Mouse (Mus musculus): ENCODE results near the gene Lrp1.
A peak's percentile ranks its signal among the peaks of the same experiment; 100 is the strongest.

The Lrp1 gene

DNA sequence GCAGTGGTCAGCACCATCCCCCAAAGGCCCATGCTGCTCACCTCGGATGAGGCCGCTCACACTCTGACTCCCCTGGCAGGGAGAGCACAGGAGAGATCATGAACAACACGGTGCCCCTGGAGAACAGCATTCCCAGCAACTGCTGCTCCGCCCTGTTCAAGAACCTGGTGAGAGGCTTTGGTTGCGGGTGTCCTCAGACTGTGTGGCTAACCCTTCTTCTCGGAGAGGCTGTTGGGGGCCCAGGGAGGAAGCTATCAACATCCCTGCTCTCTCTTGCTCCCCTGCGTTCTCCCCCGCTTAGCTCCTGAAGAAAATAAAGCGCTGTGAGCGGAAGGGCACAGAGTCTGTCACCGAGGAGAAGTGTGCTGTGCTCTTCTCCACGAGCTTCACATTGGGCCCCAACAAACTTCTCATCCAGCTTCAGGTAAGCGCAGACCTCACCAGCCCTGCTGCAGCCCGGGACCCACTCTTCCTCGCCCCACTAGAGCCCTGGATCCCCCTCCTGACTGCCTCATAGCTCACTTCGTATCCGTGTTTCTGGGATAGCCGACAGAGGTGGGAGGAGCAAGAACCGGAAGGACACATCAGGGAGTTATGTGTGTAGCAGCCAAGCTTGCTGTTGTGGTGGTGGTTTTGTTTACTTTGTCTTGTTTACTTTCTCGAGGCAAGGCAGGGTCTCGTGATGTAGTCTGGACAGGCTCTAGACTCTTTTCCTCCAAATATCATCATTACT, 32.1 kb upstream of the Lrp1 start:
- DNase-seq (ENCODE audit: low spot score in 2 of 2): no peak

DNA sequence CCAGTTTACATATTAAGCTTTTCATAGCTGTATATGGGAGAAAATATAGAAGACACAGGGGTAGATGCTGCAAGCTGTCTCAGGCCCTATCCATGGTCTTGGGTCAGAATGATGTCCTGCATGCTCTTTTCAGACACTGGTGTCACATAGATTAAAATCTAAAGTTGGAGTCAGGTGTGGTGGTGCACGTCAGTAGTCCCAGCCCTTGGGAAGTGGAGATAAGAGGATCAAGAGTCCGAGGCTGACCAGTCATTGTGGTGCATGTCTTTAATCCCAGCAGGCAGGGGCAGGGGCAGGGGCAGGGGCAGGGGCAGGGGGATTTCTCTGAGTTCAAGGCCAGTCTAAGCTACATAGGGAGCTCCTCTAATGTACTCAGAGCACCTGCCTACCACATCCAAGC, 24.8 kb upstream of the Lrp1 start:
- no peak for DNase-seq (ENCODE audit: low spot score in 2 of 2)

DNA sequence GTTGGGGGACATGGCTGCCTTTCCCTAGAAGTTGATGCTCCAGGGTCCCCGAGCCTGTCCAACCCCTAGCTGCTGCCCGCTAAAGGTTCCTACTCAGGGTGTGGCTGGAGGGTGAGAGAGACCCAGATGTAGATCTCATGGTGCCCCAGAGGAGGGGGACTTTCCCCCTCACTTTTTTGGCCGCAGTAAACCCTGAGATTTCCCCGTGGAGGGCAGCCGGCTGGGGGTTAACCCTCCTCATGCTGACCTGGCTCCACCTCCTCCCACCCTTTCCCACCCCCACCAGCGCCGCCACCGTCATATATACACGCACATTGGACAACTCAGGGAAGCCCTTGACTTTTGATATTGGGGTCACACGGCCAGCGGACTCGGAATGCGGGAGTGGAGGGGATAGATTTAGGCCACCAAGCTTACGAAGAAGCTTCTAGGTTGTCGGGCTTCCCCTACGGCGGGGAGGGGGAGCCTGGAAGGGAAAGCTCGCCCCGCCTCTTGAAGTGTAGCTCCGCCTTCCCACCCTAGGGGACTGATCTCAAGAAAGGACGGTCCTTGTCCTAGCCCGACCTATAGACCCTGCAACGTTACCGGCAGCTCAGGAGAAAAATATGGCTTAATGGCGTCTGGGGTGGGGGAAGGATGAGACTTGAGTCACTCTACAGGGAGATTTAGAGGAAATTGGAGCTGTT, 22.7 kb upstream of the Lrp1 start:
- DNase-seq (ENCODE audit: low spot score in 2 of 2): peak; percentile 89 to 90

DNA sequence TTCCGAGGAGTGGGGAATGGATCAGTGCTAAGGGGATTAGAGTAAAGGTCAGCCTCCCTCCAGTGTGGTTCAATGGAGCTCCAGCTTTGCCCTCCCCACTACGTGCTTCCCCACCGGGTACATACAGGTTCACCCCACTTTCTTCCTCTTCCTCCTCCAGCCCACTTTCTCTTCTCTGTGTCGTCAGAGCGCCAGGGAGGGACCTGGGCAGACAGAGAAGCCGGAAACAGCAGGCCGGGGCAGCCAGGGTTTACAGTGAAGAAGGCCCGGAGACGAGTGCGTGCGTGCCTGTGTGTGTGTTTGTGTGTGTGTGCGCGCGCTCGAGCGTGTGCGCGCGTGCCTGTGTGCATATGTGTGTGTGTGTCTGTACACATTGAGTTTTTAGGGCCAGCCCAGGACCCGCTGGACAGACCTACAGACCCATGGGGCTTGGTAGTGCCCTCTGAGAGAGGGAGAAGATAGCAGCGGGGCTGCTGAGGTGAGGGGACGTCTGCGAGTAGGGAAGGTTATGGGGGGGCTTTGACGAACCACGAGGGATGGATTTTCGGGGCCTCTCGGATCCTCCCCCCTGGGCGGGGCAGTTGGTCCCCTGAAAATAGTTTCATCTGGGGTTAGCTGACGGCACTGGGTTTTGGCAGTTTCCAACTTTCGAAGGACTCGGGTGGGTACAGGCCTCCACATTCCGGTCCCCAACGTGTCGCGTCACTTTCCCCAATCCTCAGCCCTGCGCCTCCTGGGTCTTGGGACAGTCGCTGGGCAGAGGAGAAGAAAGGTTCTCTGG, 22.0 kb upstream of the Lrp1 start, which contains the start of gene Stat6:
Gene Stat6, plus strand, starts transcription at position 215 of the 781 bp plus-strand sequence.
- DNase-seq (ENCODE audit: low spot score in 2 of 2): peak; percentile 87 to 90

DNA sequence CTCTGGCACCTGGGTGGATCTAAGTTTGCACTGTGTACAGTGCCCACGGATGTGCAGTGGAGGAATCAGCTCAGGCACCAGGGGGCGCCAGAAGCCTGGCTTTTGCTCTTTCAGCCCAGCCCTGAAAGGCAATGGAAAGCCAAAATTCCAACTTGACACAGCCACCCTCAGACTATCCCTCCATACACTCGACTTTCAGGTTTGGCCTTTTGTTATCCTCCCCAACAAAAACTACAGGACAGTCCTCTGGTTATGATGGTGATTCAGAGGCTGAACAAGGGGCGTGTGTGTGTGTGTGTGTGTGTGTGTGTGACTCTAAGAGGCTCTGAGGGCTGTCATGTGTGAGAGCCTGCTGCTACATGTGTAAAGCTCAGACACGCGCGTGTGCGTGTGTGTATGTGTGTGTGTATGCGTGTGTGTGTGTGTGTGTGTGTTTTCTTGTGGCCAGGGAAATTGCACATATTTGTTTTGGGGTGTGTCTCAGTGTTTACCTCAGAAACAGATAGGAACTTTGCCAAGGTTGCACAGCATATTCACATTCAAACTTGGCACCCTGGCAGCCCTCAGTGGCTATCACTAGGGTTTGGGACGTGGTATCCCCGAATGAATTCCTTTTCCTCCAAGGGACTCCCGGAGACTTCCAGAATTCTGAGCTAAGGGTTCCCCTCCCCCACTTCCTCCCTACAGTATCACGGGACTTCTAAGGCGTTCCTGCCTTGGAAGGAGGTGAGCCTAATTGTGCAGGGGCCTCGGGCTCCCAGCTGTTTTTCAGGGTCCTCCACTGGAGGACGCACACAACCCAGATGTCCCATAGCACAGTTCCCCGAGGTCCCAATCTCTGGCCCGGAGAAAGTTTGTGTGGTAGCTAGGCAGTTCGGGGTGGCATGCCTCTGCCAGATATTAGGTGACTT, 21.2 kb upstream of the Lrp1 start:
- peak; percentile 88 to 89 for DNase-seq (ENCODE audit: low spot score in 2 of 2)

DNA sequence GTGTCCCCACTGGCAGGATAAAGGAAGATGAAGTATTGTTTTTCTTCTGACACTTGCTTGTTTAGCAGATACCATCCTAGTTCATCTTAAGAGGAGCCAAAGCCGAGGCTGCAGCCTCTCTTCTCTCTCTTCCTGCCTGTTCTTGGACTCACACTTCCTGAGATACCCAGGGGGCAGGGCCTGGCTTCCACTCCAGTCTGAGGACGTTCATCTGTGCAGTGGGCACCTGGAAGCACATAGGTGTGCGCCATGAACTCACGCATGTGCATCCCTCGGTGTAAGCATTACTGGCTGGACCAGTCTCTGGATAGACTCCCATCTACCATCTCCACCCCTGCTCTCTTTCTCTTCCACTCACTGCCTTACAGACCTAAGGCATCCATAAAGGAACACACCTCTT, 19.5 kb upstream of the Lrp1 start:
- no peak for DNase-seq (ENCODE audit: low spot score in 2 of 2)

DNA sequence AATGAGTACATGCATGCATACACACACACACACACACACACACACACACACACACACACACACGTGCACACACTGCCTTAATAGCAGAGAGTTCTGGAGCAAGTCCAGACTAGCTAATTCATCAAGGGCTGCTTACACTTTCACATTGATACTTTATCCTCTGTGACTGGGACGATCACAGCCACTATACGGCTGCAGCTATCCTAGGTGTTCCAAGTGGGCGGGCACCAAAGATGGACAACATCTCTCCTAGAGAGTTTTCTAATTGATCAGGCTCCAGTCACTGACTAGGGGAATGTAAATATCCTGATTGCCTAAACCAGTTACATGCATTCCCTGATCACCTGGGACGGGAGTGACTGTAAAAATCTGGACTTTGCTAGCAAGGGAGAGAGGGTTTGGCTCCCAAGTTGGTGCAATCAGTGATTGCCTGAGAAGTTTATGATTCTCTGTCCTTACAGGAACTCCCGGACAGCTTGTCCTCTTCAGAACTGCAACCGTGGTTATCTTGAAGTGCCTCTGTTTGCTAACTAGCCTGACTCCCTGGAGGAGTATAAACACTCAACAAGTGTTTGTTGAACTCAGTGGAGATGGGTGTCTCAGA, 11.8 kb upstream of the Lrp1 start:
- no peak for DNase-seq (ENCODE audit: low spot score in 2 of 2)

DNA sequence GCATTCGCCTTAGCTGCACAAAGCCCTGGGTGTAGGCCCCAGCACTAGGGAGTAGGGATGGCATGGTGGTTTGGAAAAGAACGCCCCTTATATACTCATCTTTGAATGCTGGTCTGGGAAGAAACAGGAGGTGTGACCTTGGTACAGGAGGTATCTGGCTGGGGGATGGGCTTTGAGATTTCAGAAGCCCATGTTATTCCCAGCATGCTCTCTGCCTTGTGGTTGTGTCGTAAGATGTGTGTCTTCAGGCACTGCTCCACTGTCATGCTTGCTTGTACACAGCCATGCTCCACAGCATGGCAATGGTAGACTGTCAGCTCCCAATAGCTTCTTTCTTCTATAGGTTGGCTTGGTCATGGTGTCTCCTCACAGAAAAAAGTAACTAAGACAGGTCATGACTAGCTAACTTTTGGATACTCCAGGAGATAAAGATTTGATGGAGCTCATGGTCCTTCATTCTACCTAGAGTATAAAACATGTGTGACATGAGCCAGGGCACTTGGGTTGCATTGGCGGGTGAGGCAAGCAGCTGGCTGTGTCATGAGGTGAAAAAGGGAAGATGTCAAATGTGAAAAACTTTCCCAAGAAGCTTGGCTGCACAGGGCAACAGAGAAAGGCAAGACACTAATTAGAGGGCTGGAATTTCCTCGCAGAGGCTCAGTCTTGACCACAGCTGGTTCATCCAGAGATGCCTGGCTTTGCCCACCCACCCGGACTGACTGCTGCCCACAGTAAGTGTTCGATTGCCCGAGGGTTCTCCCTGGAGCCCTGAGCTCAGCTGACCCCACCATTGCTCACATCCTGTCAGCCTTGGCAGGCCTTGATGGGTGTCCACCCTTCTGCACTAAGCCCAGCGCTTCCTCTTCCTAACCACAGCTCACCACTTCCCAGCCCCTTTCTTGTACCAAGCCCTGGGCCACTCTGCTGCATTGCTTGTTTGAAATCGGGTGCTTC, 10.6 kb upstream of the Lrp1 start:
- DNase-seq (ENCODE audit: low spot score in 2 of 2): peak; percentile 74 to 77

DNA sequence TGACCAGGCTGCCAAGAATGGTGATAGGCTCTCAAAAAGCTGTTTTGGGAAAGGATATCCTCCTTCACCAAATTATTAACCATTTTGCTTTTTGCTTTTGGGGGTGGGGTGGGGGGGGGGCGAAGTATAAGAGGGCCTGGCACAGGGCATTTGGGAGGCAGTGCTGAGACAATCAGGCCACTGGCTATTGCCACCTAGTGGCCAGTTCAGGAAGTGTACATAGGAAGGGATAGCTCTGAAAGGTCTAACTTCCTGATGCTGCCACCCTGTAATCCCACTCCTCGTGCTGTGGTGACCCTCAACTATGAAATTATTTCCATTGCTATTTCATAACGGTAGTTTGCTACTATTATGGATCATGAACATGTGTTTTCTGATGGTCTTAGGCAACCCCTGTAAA, 5.5 kb upstream of the Lrp1 start:
- DNase-seq (ENCODE audit: low spot score in 2 of 2): peak in 1 of 2 experiments; percentile 58

DNA sequence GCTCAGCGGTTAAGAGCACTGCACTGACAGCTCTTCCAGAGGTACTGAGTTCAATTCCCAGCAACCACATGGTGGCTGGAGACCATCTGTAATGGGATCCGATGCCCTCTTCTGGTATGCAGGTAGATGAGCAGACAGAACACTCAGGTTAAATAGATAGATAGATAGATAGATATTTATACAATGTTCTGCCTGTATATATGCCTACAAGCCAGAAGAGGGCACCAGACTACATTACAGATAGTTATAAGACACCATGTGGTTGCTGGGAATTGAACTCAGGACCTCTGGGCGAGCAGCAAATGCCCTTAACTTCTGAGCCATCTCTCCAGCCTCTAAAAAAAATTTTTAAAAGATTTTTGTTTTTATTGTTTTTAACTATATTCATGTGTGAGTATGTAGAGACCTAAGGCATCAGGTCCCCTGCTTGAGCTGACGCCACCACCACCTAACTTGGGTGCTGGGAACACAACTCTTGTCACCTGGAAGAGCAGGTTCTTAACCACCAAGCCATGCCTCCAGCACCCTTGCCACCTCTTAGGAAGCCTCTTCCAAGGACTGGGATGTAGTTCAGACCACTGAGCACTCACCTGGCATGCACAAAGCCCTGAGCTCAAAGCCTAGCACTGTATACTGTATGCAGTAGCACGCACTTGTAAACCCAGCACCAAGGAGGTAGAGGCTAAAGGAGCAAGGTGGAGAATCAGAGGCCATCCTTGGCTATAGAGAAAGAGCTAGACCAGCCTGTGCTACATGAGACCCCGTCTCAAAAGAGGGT, 2.7 kb upstream of the Lrp1 start:
- DNase-seq (ENCODE audit: low spot score in 2 of 2): no peak

DNA sequence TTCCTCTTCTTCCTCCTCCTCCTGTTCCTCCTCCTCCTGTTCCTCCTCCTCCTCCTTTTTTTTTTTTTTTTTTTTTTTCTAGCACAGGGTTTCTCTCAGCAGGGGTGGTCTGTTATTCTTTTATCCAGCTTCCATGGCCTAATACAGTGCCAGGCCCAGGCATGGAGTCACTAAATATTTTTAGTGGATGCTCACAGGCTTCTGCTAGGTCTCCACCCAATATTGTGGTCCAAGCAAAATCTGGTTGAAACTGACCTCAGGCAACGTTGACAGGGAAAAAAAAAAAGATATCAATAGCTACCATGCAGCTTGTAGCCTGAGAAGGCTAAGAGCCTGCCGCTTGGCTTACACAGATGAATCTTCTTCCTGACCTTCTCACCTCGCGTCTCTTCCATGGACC, 1.7 kb upstream of the Lrp1 start:
- DNase-seq (ENCODE audit: low spot score in 2 of 2): peak in 1 of 2 experiments; percentile 39

DNA sequence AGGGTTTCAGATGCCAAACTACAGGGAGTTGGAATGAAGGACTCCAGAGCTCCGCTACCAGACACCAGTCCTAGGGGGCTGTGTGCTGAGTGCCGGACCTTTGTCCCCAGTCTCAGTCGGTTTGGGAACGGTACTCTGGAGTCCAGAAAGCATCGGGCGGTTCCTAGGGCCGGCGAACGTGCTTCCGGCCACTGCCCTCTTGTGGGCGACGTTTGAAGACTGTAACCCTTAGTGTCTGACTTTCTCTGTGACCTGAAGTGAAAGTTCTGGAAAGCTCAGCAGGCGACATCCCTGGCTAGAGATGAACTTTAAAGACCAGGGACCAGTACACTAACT, 1.1 kb upstream of the Lrp1 start:
- peak; percentile 80 to 87 for DNase-seq (ENCODE audit: low spot score in 2 of 2)

DNA sequence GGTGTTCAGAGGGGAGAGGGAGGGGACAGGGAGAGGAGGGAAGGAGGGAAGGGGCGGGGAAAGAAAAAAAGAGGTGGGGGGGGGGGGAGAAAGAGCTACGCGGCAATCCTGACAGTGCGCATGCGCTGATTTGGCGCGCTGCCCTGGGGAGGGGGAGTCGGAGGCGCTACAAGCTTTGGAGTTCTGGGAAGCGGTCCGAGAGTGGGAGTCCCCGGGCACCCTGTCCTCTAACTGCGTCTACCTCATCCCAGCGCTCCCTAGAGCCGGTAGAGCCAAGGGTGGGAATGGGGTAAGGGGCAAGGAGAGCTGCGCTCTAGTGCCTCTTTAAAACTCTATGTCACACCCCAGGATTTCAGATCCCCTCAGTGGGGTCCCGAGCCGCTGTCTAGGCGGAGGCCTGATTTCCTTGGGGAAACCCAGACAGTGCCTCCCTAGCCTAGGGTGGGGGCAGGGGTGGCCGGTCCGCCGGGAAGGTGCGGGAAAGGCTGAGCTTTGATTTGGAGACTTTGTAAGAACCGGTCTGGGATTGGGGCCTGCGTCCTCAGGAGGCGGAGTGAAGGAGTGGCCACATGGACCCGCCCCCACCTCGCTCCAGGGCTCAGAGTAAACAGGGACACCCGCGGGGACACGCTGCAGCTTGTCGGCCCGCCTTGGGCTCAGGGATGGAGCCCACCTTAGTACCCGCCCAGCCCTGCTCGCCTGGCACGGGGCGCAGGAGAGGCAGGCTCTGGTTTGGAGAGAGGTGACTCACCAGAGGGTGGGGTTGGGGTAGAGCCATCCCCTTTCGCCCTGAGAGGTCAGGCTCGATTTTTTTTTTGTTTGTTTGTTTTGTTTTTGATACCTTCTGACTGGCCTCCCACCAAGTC, 476 bp upstream of the Lrp1 start:
- peak; percentile 95 for DNase-seq (ENCODE audit: low spot score in 2 of 2)

DNA sequence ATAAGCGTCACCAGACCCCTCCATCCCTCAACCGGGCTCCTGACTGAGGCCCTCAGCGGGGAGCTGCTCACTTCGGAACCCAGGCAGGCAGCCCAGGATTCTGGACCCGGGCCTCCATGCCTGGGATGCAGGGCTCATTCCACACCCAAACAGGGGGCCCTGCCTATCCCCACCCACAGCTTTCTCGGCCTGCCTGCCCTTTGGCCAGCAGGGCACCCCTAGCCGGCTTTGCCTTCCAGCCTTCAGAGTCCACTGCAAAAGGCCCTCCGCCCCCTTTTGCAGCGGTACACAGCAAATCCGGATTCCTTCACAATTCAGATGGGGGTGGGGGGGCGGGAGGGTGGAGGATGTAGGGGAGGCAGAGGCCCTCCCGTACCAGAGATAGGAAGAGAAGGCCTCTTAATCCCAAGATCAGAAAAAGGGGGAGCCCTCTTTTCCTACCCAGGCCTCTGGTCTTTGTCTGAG, 975 bp downstream of the Lrp1 start:
- DNase-seq (ENCODE audit: low spot score in 2 of 2): no peak

DNA sequence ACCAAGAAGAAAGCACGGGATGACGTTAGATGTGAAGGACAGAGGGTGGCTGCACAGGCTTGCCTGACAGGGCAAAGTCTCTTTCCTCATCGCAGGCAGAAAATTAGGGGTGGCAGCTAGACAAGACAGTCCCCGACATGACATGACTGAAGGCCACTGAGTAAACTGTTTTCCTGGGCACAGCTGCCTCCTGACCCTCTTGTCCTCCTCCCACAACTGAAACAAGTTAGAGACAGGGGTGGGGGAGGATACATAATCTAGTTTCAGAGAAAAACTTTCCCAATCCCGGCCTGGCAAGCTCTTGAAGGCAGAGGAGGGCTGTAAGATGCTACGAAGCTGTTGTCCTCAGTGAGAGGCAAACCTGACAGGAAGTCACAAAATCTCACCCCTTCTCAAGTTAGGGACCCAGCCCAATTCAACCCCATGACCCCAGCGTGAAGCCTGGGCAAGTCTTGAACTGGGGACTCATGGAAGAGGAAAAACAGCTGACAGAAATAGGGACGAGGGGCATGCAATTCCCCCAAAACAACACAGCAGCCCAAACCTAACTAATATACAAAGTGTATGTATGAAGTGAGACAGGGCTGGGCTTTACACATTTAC, 1.7 kb downstream of the Lrp1 start:
- DNase-seq (ENCODE audit: low spot score in 2 of 2): no peak

DNA sequence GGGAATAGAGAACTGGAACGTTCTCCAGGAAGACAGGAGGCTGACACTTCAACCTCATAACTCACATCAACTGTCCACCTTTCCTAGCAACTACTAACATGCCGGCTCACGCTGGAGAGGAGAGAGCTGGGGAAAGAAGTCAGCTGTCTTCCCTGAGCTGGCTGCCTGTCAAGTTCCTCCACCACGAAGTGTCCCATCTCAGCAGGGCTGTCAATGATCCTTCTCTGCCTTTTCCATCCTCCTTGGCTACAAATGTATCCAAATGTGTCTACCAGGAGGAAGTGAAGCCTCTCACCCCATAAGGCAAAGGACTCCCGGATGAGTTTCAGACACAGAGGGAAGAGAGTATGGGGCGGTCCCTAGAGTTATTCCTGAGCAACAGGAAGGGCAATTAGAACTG, 2.8 kb downstream of the Lrp1 start:
- no peak for DNase-seq (ENCODE audit: low spot score in 2 of 2)

DNA sequence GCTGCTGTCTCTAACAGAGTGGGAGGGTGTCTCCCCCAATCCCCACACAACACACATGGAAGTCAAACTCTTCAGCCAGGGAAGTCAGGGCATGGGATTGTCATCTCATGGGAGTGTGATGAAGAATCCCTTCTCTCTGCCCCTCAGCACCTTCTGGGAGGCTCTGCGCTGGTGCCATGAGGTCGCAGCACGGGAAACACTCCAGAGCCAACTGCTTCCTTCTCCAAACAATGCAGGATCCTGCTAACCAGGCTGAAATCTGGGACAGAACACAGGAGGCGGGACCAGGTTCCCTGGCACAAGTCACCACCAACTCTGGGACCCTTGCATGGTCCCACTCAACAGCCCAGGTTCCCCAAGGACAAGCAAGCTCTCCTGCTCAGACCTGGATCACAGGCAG, 3.7 kb downstream of the Lrp1 start:
- no peak for DNase-seq (ENCODE audit: low spot score in 2 of 2)

DNA sequence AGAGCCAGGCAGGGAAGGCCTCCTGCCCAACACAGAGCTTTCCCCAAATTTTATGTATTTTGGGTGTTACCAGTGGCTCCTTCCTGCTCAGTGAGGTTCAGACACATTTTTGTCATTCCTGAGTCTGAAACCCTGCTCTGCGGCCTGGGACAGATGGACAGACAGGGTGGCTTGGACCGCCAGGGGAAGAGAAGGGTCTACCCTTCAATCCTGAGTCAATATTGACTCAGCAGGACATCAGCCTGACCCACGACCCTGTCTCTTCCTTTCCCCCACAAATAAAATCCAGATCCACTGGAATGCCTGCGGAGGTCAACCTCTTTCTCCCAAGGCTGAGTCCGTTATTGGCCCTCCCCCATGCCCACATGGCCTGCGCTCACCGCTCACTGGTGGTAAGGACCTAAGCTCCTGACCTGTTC, 4.7 kb downstream of the Lrp1 start:
- DNase-seq (ENCODE audit: low spot score in 2 of 2): no peak

All from heart, adult 9 months (tissue).